24 mouse cellular contexts compared by ENCODE assay signal in genomic region chr3:20104776-20105175, GRCm38 (mm10). TPM values are rescaled to one million over a fixed set of nuclear protein-coding genes. Genes with fewer than 3 reads are reported as not detected.
A peak's percentile ranks its signal among the peaks of the same experiment; 100 is the strongest.
DNase-seq lines count a peak whose midpoint lies in the region; ATAC-seq lines count a peak whose summit lies in the region.
"Had no signal": no experiment of that assay in that cellular context is flagged by ENCODE, and none has a peak within 500 bp of the region (broad histone marks: within the 10 kb centered on the region; RNA-seq: fewer than 3 reads in every experiment).

No protein-coding gene starts in this region.

- H3K27ac ChIP-seq in kidney, embryonic 15.5 days, result no peak overlapping the region
- H3K27ac ChIP-seq: forebrain, embryonic 15.5 days; gastrocnemius, adult 2 months; hindbrain, embryonic 13.5 days; intestine, embryonic 15.5 days; kidney, postnatal 0 days; liver, embryonic 15.5 days; neural tube, embryonic 12.5 days had no signal

- ATAC-seq in granulocyte monocyte progenitor cell, adult 5-6 weeks (replicated peaks; ENCODE audit: poor library complexity, severe bottlenecking), result peak; percentile 85
- ATAC-seq in monocyte, adult 5-6 weeks (replicated peaks; ENCODE audit: insufficient number of reproducible peaks, low FRiP score, low TSS enrichment, poor library complexity, severe bottlenecking), result peak; percentile 86
- no peak for ATAC-seq in kidney, embryonic 15.5 days (replicated peaks; ENCODE audit: low FRiP score)
- ATAC-seq: forebrain, embryonic 15.5 days; intestine, embryonic 15.5 days; midbrain, embryonic 16.5 days had no signal

- H3K27me3 ChIP-seq in kidney, embryonic 15.5 days, result no peaks in the 10 kb centered on the region
- H3K27me3 ChIP-seq: forebrain, embryonic 15.5 days; heart, embryonic 12.5 days; hindbrain, embryonic 13.5 days; intestine, embryonic 15.5 days; liver, embryonic 15.5 days; megakaryocyte, embryonic 14.5 days; neural tube, embryonic 12.5 days had no signal

- no peak overlapping the region for H3K4me2 ChIP-seq in kidney, embryonic 15.5 days
- H3K4me2 ChIP-seq: forebrain, embryonic 15.5 days; heart, embryonic 12.5 days; hindbrain, embryonic 13.5 days; intestine, embryonic 15.5 days; liver, embryonic 15.5 days; neural tube, embryonic 12.5 days had no signal

- peak; percentile 12 for DNase-seq in lung, postnatal 36 days
- no peak for DNase-seq in lung, postnatal 14 days
- DNase-seq in CD4-positive helper T cell, adult 2 months (ENCODE audit: low read depth, low spot score), result peak; percentile 77
- no peak for DNase-seq in right cerebral cortex, postnatal 36 days (ENCODE audit: low spot score in 2 of 2)
- DNase-seq in kidney, postnatal 14 days, result no peak
- DNase-seq: adrenal gland, adult 8-10 months; cerebellum, adult 9-11 months; embryo, embryonic 11 days; gastrocnemius, adult 2 months; heart, postnatal 14 days; right cerebral cortex, adult 18-20 months; thymus, postnatal 25 days had no signal

- H3K4me3 ChIP-seq in kidney, embryonic 15.5 days (replicated peaks), result no peak overlapping the region
- H3K4me3 ChIP-seq: forebrain, embryonic 15.5 days; gastrocnemius, adult 2 months; heart, embryonic 12.5 days; hindbrain, embryonic 13.5 days; intestine, embryonic 15.5 days; liver, embryonic 15.5 days; megakaryocyte, embryonic 14.5 days; neural tube, embryonic 12.5 days had no signal

- H3K9ac ChIP-seq in kidney, embryonic 15.5 days, result no peak overlapping the region
- H3K9ac ChIP-seq: forebrain, embryonic 15.5 days; heart, embryonic 12.5 days; hindbrain, embryonic 13.5 days; intestine, embryonic 15.5 days; liver, embryonic 15.5 days; neural tube, embryonic 12.5 days had no signal

- peaks cover 37% of the 10 kb centered on the region for H3K36me3 ChIP-seq in kidney, embryonic 15.5 days
- H3K36me3 ChIP-seq: intestine, embryonic 15.5 days had no signal

- WGBS in kidney, embryonic 15.5 days, result 82% methylated on average over 2 of the region's 2 CpGs

- no peaks in the 10 kb centered on the region for H3K4me1 ChIP-seq in kidney, embryonic 15.5 days
- H3K4me1 ChIP-seq: forebrain, embryonic 15.5 days; heart, embryonic 12.5 days; hindbrain, embryonic 13.5 days; intestine, embryonic 15.5 days; liver, embryonic 15.5 days; neural tube, embryonic 12.5 days had no signal

- no peaks in the 10 kb centered on the region for H3K9me3 ChIP-seq in kidney, embryonic 15.5 days (replicated peaks)
- H3K9me3 ChIP-seq: forebrain, embryonic 15.5 days; hindbrain, embryonic 13.5 days; intestine, embryonic 15.5 days; liver, embryonic 15.5 days; megakaryocyte, embryonic 14.5 days; neural tube, embryonic 12.5 days had no signal

RNA-seq across cellular contexts. Expression of gene Hltf, which starts 47.2 kb away (rescaled TPM):
- 32.6 and 46.6 TPM in 2 replicates for total RNA-seq in granulocyte monocyte progenitor cell, adult 5-6 weeks (2014; fragmentation: Nextera tagmentation)
- total RNA-seq in granulocyte monocyte progenitor cell, adult 5-6 weeks (2017), result 44.2 and 49.6 TPM in 2 replicates
- total RNA-seq in monocyte, adult 5-6 weeks (2017), result 47.1 to 92.7 TPM (median 58.3 TPM) in 3 replicates
- 17.7 and 18.3 TPM in 2 replicates for polyA plus RNA-seq in kidney, embryonic 15.5 days (2015; fragmentation: Nextera tagmentation; extraction: Ambion mirVana)

RNA-seq across cellular contexts. Expression of gene Gyg, which starts 50.3 kb away (rescaled TPM):
- total RNA-seq in granulocyte monocyte progenitor cell, adult 5-6 weeks (2014; fragmentation: Nextera tagmentation), result 91.3 and 95.1 TPM in 2 replicates
- total RNA-seq in granulocyte monocyte progenitor cell, adult 5-6 weeks (2017), result 48.5 and 57.6 TPM in 2 replicates
- 43.3 to 50.7 TPM (median 50.6 TPM) in 3 replicates for total RNA-seq in monocyte, adult 5-6 weeks (2017)
- 39.0 and 39.9 TPM in 2 replicates for polyA plus RNA-seq in kidney, embryonic 15.5 days (2015; fragmentation: Nextera tagmentation; extraction: Ambion mirVana)

Comparison
In these comparisons a context has a peak if more than half of its experiments do, and no peak if none do; other contexts are left out.
1. DNase-seq: peak in lung, postnatal 36 days (single experiment) and CD4-positive helper T cell, adult 2 months (single experiment); none in lung, postnatal 14 days (single experiment), right cerebral cortex, postnatal 36 days (0 of 2) and kidney, postnatal 14 days (single experiment).